Mouse (Mus musculus) small intestine, adult 2 months (tissue): ENCODE results near the gene AI467606.

Source experiments
- CTCF ChIP-seq: fragments of 200-500 bp; IDR thresholded peaks from 2 replicates; pipeline ENCODE4 v1.5.1; 2012; ENCODE audit warnings: low read depth, mild to moderate bottlenecking, control low read depth, inconsistent platforms, low read length, moderate library complexity, mixed read lengths; ENCODE audit not compliant: insufficient replicate concordance, insufficient read length; ENCODE audit errors: extremely low read depth
- POLR2A ChIP-seq: fragments of 200-500 bp; IDR thresholded peaks from 2 replicates; pipeline ENCODE4 v1.6.1; 2012; ENCODE audit warnings: low read depth, mild to moderate bottlenecking, control low read depth, inconsistent platforms, low read length, moderate library complexity

DNA sequence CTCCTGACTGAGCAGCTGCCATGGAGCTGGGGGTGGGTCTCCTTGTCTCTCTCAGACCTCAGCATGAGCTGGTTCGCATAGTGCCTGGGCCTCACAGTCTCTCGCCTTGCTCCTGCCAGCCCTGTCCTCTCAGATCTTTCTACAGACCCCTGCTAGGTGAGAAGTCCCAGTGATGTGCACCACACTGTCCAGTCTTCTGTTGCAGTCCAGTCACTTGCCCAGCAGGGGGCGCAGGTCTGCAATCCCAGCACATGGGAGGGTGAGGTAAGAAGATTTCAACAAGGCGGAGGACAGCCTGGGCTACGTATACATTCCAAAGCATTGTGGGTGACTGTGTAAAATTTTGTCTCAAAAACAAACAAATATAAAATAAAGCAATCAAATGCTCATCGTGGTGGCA, 20.3 kb downstream of the AI467606 start:
- TF ChIP-seq CTCF (peak; percentile 65; the same call in 1 of the 2 replicates), POLR2A (no peak)
